22 mouse cellular contexts compared by ENCODE assay signal in genomic region chr12:111981831-111982230, GRCm38 (mm10). TPM values are rescaled to one million over a fixed set of nuclear protein-coding genes. Genes with fewer than 3 reads are reported as not detected.
A peak's percentile ranks its signal among the peaks of the same experiment; 100 is the strongest.
DNase-seq lines count a peak whose midpoint lies in the region; ATAC-seq lines count a peak whose summit lies in the region.
"Had no signal": no experiment of that assay in that cellular context is flagged by ENCODE, and none has a peak within 500 bp of the region (broad histone marks: within the 10 kb centered on the region; RNA-seq: fewer than 3 reads in every experiment).

No protein-coding gene starts in this region.

- peak overlapping the region; percentile 46 for H3K27ac ChIP-seq in heart, embryonic 13.5 days (replicated peaks)
- H3K27ac ChIP-seq in heart, embryonic 11.5 days (ENCODE audit: low read depth, low read length), result no peak overlapping the region
- H3K27ac ChIP-seq: embryonic facial prominence, embryonic 12.5 days; forebrain, embryonic 13.5 days; forebrain, embryonic 15.5 days had no signal

- H3K36me3 ChIP-seq in heart, embryonic 13.5 days, result no peaks in the 10 kb centered on the region
- no peaks in the 10 kb centered on the region for H3K36me3 ChIP-seq in heart, embryonic 11.5 days (ENCODE audit: control insufficient read depth, insufficient read depth, low read length)
- H3K36me3 ChIP-seq: embryonic facial prominence, embryonic 12.5 days; forebrain, embryonic 15.5 days had no signal

- peaks cover 28% of the 10 kb centered on the region for H3K4me1 ChIP-seq in heart, embryonic 13.5 days
- H3K4me1 ChIP-seq in heart, embryonic 11.5 days (ENCODE audit: control insufficient read depth, insufficient read depth, low read length), result peaks cover 11% of the 10 kb centered on the region

- no peaks in the 10 kb centered on the region for H3K27me3 ChIP-seq in heart, embryonic 13.5 days (replicated peaks)
- no peaks in the 10 kb centered on the region for H3K27me3 ChIP-seq in heart, embryonic 11.5 days (ENCODE audit: control insufficient read depth, insufficient read depth, low read length)
- H3K27me3 ChIP-seq: embryonic facial prominence, embryonic 12.5 days; forebrain, embryonic 13.5 days; forebrain, embryonic 15.5 days had no signal

- ATAC-seq in heart, embryonic 13.5 days (ENCODE audit: extremely low read depth, insufficient number of reproducible peaks, low FRiP score, low TSS enrichment), result no peak
- no peak for ATAC-seq in heart, embryonic 11.5 days (replicated peaks; ENCODE audit: insufficient number of reproducible peaks, low FRiP score, low TSS enrichment)
- ATAC-seq: forebrain, embryonic 13.5 days; forebrain, embryonic 15.5 days; forebrain, postnatal 0 days had no signal

- H3K9me3 ChIP-seq in heart, embryonic 13.5 days, result no peaks in the 10 kb centered on the region
- no peaks in the 10 kb centered on the region for H3K9me3 ChIP-seq in heart, embryonic 11.5 days (replicated peaks; ENCODE audit: control insufficient read depth, low read length)
- H3K9me3 ChIP-seq: embryonic facial prominence, embryonic 12.5 days; forebrain, embryonic 13.5 days; forebrain, embryonic 15.5 days had no signal

- H3K4me3 ChIP-seq in heart, embryonic 13.5 days, result no peak overlapping the region
- no peak overlapping the region for H3K4me3 ChIP-seq in heart, embryonic 11.5 days (ENCODE audit: low read depth, low read length)
- H3K4me3 ChIP-seq: embryonic facial prominence, embryonic 12.5 days; forebrain, embryonic 13.5 days; forebrain, embryonic 15.5 days had no signal

- no peak overlapping the region for H3K4me2 ChIP-seq in heart, embryonic 13.5 days
- no peak overlapping the region for H3K4me2 ChIP-seq in heart, embryonic 11.5 days
- H3K4me2 ChIP-seq: embryonic facial prominence, embryonic 12.5 days; forebrain, embryonic 13.5 days; forebrain, embryonic 15.5 days had no signal

- no peak overlapping the region for H3K9ac ChIP-seq in heart, embryonic 13.5 days
- H3K9ac ChIP-seq in heart, embryonic 11.5 days (ENCODE audit: low read depth, low read length), result no peak overlapping the region
- H3K9ac ChIP-seq: embryonic facial prominence, embryonic 12.5 days; forebrain, embryonic 13.5 days; forebrain, embryonic 15.5 days; forebrain, postnatal 0 days had no signal

- DNase-seq in retina, embryonic 14.5 days (ENCODE audit: low spot score), result peak; percentile 69
- DNase-seq in embryo, embryonic 11 days, result no peak
- no peak for DNase-seq in spleen, postnatal 36 days (ENCODE audit: low spot score in 2 of 2)
- DNase-seq: adrenal gland, adult 2 months; adrenal gland, postnatal 10 days; adrenal gland, postnatal 25 days; cerebellum, adult 11 months; cerebellum, adult 18-20 months; cerebellum, adult 8-10 months; cerebellum, adult 9-11 months; cerebellum, postnatal 14 days; cerebellum, postnatal 36 days; forebrain, postnatal 0 days had no signal

- 76% methylated on average over 8 of the region's 8 CpGs for WGBS in heart, embryonic 13.5 days
- 75% methylated on average over 8 of the region's 8 CpGs for WGBS in heart, embryonic 11.5 days (ENCODE audit: insufficient replicate concordance)

RNA-seq across cellular contexts. Expression of gene Rd3l, which starts 0.7 kb away (rescaled TPM):
- polyA plus RNA-seq in heart, embryonic 13.5 days (2015; fragmentation: Nextera tagmentation; extraction: Ambion mirVana), result 0.59 and 0.95 TPM in 2 replicates
- polyA plus RNA-seq in heart, embryonic 11.5 days (2014; fragmentation: Nextera tagmentation; extraction: Ambion mirVana), result 1.2 and 1.5 TPM in 2 replicates
- polyA plus RNA-seq: adrenal gland, adult 2 months; brain, embryonic 14.5 days; C2C12; embryonic facial prominence, embryonic 12.5 days; embryonic facial prominence, embryonic 14.5 days; forebrain, embryonic 11.5 days; forebrain, embryonic 13.5 days; forebrain, embryonic 15.5 days had no signal

RNA-seq across cellular contexts. Expression of gene Tdrd9, which starts 10.5 kb away (rescaled TPM):
- 0.07 and 0.19 TPM in 2 replicates for polyA plus RNA-seq in heart, embryonic 13.5 days (2015; fragmentation: Nextera tagmentation; extraction: Ambion mirVana)
- polyA plus RNA-seq in heart, embryonic 11.5 days (2014; fragmentation: Nextera tagmentation; extraction: Ambion mirVana), result 0.23 and 0.31 TPM in 2 replicates
- polyA plus RNA-seq: adrenal gland, adult 2 months had no signal

RNA-seq across cellular contexts. Expression of gene Atp5mpl, which starts 15.1 kb away (rescaled TPM):
- 1,511 and 1,650 TPM in 2 replicates for polyA plus RNA-seq in heart, embryonic 13.5 days (2015; fragmentation: Nextera tagmentation; extraction: Ambion mirVana)
- polyA plus RNA-seq in heart, embryonic 11.5 days (2014; fragmentation: Nextera tagmentation; extraction: Ambion mirVana), result 1,282 and 1,314 TPM in 2 replicates
